Mouse (Mus musculus): Measurements from ENCODE around the gene Kiz. TPM values are rescaled to one million over a fixed set of nuclear protein-coding genes. Genes with fewer than 3 reads are reported as not detected.

Kiz gene
- polyA plus RNA-seq, 1 experiment from 2014 or later, result 27.6 TPM

- ATAC-seq (ENCODE audit: low FRiP score), result no peak
- Histone ChIP-seq H3K27ac (no peak overlapping the region), H3K9ac (no peak overlapping the region), H3K4me2 (replicated peaks) (no peak overlapping the region), H3K36me3 (no peaks in the 10 kb centered on the region), H3K27me3 (peaks cover 4% of the 10 kb centered on the region; the same call in 1 of the 2 replicates), H3K9me3 (replicated peaks) (no peaks in the 10 kb centered on the region), H3K4me3 (no peak overlapping the region), H3K4me1 (peaks cover 7% of the 10 kb centered on the region)
- 91% methylated on average over 1 of the region's 1 CpGs for WGBS
These were observed 69.6 kb downstream of the Kiz start for GRCm38 (mm10) chr2:146925296-146925695.

GRCm38 (mm10) chr2:146925846-146926245 is 70.2 kb downstream of the Kiz start:
- Histone ChIP-seq H3K9ac (no peak overlapping the region), H3K27me3 (peaks cover 4% of the 10 kb centered on the region; the same call in 1 of the 2 replicates), H3K9me3 (replicated peaks) (no peaks in the 10 kb centered on the region), H3K4me1 (peaks cover 2% of the 10 kb centered on the region; the same call in 1 of the 2 replicates), H3K36me3 (no peaks in the 10 kb centered on the region), H3K4me2 (replicated peaks) (no peak overlapping the region), H3K4me3 (no peak overlapping the region), H3K27ac (no peak overlapping the region)
- 95% methylated on average over 4 of the region's 4 CpGs for WGBS
- ATAC-seq (ENCODE audit: low FRiP score), result no peak

- 34% methylated on average over 8 of the region's 8 CpGs for WGBS
- Histone ChIP-seq H3K4me3 (no peak overlapping the region), H3K4me1 (no peaks in the 10 kb centered on the region), H3K9me3 (replicated peaks) (no peaks in the 10 kb centered on the region), H3K9ac (no peak overlapping the region), H3K4me2 (replicated peaks) (no peak overlapping the region), H3K27me3 (peaks cover 52% of the 10 kb centered on the region), H3K36me3 (no peaks in the 10 kb centered on the region), H3K27ac (no peak overlapping the region)
- ATAC-seq (ENCODE audit: low FRiP score), result no peak
These were observed 92.6 kb downstream of the Kiz start for GRCm38 (mm10) chr2:146948223-146948776.

- Histone ChIP-seq H3K4me1 (peaks cover 16% of the 10 kb centered on the region), H3K4me3 (no peak overlapping the region), H3K9ac (no peak overlapping the region), H3K4me2 (replicated peaks) (no peak overlapping the region), H3K27me3 (peaks cover 55% of the 10 kb centered on the region), H3K36me3 (no peaks in the 10 kb centered on the region), H3K27ac (no peak overlapping the region), H3K9me3 (replicated peaks) (no peaks in the 10 kb centered on the region)
- ATAC-seq (ENCODE audit: low FRiP score), result no peak
- WGBS, result 13% methylated on average over 6 of the region's 6 CpGs
These were observed 100.7 kb downstream of the Kiz start for GRCm38 (mm10) chr2:146956366-146956765.

GRCm38 (mm10) chr2:146958398-146958911 is 102.8 kb downstream of the Kiz start:
- Histone ChIP-seq H3K4me3 (peak overlapping the region; percentile 32), H3K27ac (peak overlapping the region; percentile 70), H3K4me2 (replicated peaks) (peak overlapping the region; percentile 55), H3K9me3 (replicated peaks) (no peaks in the 10 kb centered on the region; the same call in 1 of the 2 replicates), H3K27me3 (peaks cover 47% of the 10 kb centered on the region), H3K9ac (peak overlapping the region; percentile 9), H3K4me1 (peaks cover 16% of the 10 kb centered on the region), H3K36me3 (no peaks in the 10 kb centered on the region)
- ATAC-seq (ENCODE audit: low FRiP score), result peak; percentile 94
- WGBS, result 16% methylated on average over 11 of the region's 11 CpGs

- Histone ChIP-seq H3K27me3 (peaks cover 40% of the 10 kb centered on the region), H3K27ac (peak overlapping the region; percentile 70), H3K9me3 (replicated peaks) (no peaks in the 10 kb centered on the region; the same call in 1 of the 2 replicates), H3K4me1 (peaks cover 16% of the 10 kb centered on the region), H3K4me3 (peak overlapping the region; percentile 32), H3K4me2 (replicated peaks) (peak overlapping the region; percentile 55), H3K9ac (peak overlapping the region; percentile 9), H3K36me3 (no peaks in the 10 kb centered on the region)
- ATAC-seq (ENCODE audit: low FRiP score), result peak; percentile 76
- 1% methylated on average over 21 of the region's 21 CpGs for WGBS
These were observed 103.5 kb downstream of the Kiz start for GRCm38 (mm10) chr2:146958951-146959821.

- Histone ChIP-seq H3K9ac (no peak overlapping the region), H3K4me3 (no peak overlapping the region), H3K27me3 (no peaks in the 10 kb centered on the region), H3K9me3 (replicated peaks) (no peaks in the 10 kb centered on the region), H3K36me3 (no peaks in the 10 kb centered on the region), H3K27ac (no peak overlapping the region), H3K4me2 (replicated peaks) (no peak overlapping the region), H3K4me1 (no peaks in the 10 kb centered on the region)
- 80% methylated on average over 3 of the region's 3 CpGs for WGBS
- no peak for ATAC-seq (ENCODE audit: low FRiP score)
These were observed 119.4 kb downstream of the Kiz start for GRCm38 (mm10) chr2:146975024-146975423.

GRCm38 (mm10) chr2:146975453-146976028 is 119.9 kb downstream of the Kiz start:
- Histone ChIP-seq H3K4me1 (no peaks in the 10 kb centered on the region), H3K9ac (no peak overlapping the region), H3K9me3 (replicated peaks) (no peaks in the 10 kb centered on the region), H3K27me3 (no peaks in the 10 kb centered on the region), H3K27ac (no peak overlapping the region), H3K36me3 (no peaks in the 10 kb centered on the region), H3K4me2 (replicated peaks) (no peak overlapping the region), H3K4me3 (no peak overlapping the region)
- no peak for ATAC-seq (ENCODE audit: low FRiP score)
- 74% methylated on average over 3 of the region's 3 CpGs for WGBS

- H3K9ac ChIP-seq, result no peak overlapping the region
- H3K27ac ChIP-seq, result no peak overlapping the region
- H3K4me1 ChIP-seq, result no peaks in the 10 kb centered on the region
- H3K36me3 ChIP-seq, result no peaks in the 10 kb centered on the region
- WGBS, result 93% methylated on average over 2 of the region's 2 CpGs
- no peak overlapping the region for H3K4me3 ChIP-seq
- ATAC-seq (ENCODE audit: low FRiP score), result no peak
- no peaks in the 10 kb centered on the region for H3K27me3 ChIP-seq
- no peaks in the 10 kb centered on the region for H3K9me3 ChIP-seq (replicated peaks)
- H3K4me2 ChIP-seq (replicated peaks), result no peak overlapping the region
These were observed 127.1 kb downstream of the Kiz start for GRCm38 (mm10) chr2:146982786-146983185.

- Histone ChIP-seq H3K27ac (no peak overlapping the region), H3K4me1 (no peaks in the 10 kb centered on the region), H3K36me3 (no peaks in the 10 kb centered on the region), H3K4me3 (no peak overlapping the region), H3K9me3 (replicated peaks) (no peaks in the 10 kb centered on the region), H3K27me3 (no peaks in the 10 kb centered on the region), H3K4me2 (replicated peaks) (no peak overlapping the region), H3K9ac (no peak overlapping the region)
- no peak for ATAC-seq (ENCODE audit: low FRiP score)
- WGBS, result 95% methylated on average over 2 of the region's 2 CpGs
These were observed 129.2 kb downstream of the Kiz start for GRCm38 (mm10) chr2:146984831-146985230.

GRCm38 (mm10) chr2:146985807-146986206 is 130.1 kb downstream of the Kiz start:
- Histone ChIP-seq H3K27me3 (no peaks in the 10 kb centered on the region), H3K4me1 (no peaks in the 10 kb centered on the region), H3K36me3 (no peaks in the 10 kb centered on the region), H3K4me3 (no peak overlapping the region), H3K9me3 (replicated peaks) (no peaks in the 10 kb centered on the region), H3K4me2 (replicated peaks) (no peak overlapping the region), H3K27ac (no peak overlapping the region), H3K9ac (no peak overlapping the region)
- ATAC-seq (ENCODE audit: low FRiP score), result no peak
- WGBS, result 88% methylated on average over 1 of the region's 1 CpGs

GRCm38 (mm10) chr2:146986429-146986828 is 130.8 kb downstream of the Kiz start:
- Histone ChIP-seq H3K9ac (no peak overlapping the region), H3K27me3 (no peaks in the 10 kb centered on the region), H3K36me3 (no peaks in the 10 kb centered on the region), H3K4me2 (replicated peaks) (no peak overlapping the region), H3K9me3 (replicated peaks) (no peaks in the 10 kb centered on the region), H3K4me3 (no peak overlapping the region), H3K27ac (no peak overlapping the region), H3K4me1 (no peaks in the 10 kb centered on the region)
- no peak for ATAC-seq (ENCODE audit: low FRiP score)

Measured in hindbrain, embryonic 12.5 days (tissue).